ENCODE assay signal across 8 mouse cellular contexts in genomic region chr11:54101701-54102100, GRCm38 (mm10). TPM values are rescaled to one million over a fixed set of nuclear protein-coding genes. Genes with fewer than 3 reads are reported as not detected.
DNase-seq lines count a peak whose midpoint lies in the region; ATAC-seq and TF ChIP-seq lines count a peak whose summit lies in the region.

No protein-coding gene starts in this region.

- H3K9me3 ChIP-seq in kidney, embryonic 16.5 days (ENCODE audit: low read length) = no peaks in the 10 kb centered on the region
- no peaks in the 10 kb centered on the region for H3K9me3 ChIP-seq in intestine, postnatal 0 days (ENCODE audit: control insufficient read depth)
- no peaks in the 10 kb centered on the region for H3K9me3 ChIP-seq in neural tube, embryonic 14.5 days (ENCODE audit: control insufficient read depth, low read length)

- peaks cover 19% of the 10 kb centered on the region for H3K4me1 ChIP-seq in kidney, embryonic 16.5 days (ENCODE audit: insufficient read depth, low read length)
- 0 out of 2 replicates have a peak, but pooled peaks cover 2% of the 10 kb centered on the region for H3K4me1 ChIP-seq in embryonic fibroblast, embryonic 13.5 days (ENCODE audit: control insufficient read depth, insufficient read depth, low read length)
- no peaks in the 10 kb centered on the region; the same call in 1 of the 2 replicates for H3K4me1 ChIP-seq in intestine, postnatal 0 days (replicated peaks; ENCODE audit: control insufficient read depth, insufficient read depth, low read length)
- peaks cover 8% of the 10 kb centered on the region; the same call in 1 of the 2 replicates for H3K4me1 ChIP-seq in neural tube, embryonic 14.5 days (ENCODE audit: control insufficient read depth, insufficient read depth, low read length)

- peak overlapping the region; percentile 87 for H3K4me2 ChIP-seq in kidney, embryonic 16.5 days (replicated peaks; ENCODE audit: low read depth, low read length)
- H3K4me2 ChIP-seq in intestine, postnatal 0 days (replicated peaks; ENCODE audit: low read depth) = peak overlapping the region; percentile 99
- H3K4me2 ChIP-seq in neural tube, embryonic 14.5 days (ENCODE audit: low read depth, low read length) = peak overlapping the region; percentile 97; the same call in 1 of the 2 replicates

- no peak overlapping the region for H3K27ac ChIP-seq in kidney, embryonic 16.5 days (ENCODE audit: low read length)
- no peak overlapping the region for H3K27ac ChIP-seq in embryonic fibroblast, embryonic 13.5 days (ENCODE audit: insufficient read depth, low read length)
- H3K27ac ChIP-seq in intestine, postnatal 0 days (ENCODE audit: low read depth, low read length) = no peak overlapping the region
- H3K27ac ChIP-seq in neural tube, embryonic 14.5 days (ENCODE audit: low read depth, low read length) = no peak overlapping the region

- no peaks in the 10 kb centered on the region for H3K36me3 ChIP-seq in kidney, embryonic 16.5 days (ENCODE audit: insufficient read depth, low read length)
- no peaks in the 10 kb centered on the region for H3K36me3 ChIP-seq in intestine, postnatal 0 days (ENCODE audit: control insufficient read depth, insufficient read depth)
- H3K36me3 ChIP-seq in neural tube, embryonic 14.5 days (ENCODE audit: control insufficient read depth, insufficient read depth, low read length) = no peaks in the 10 kb centered on the region

- WGBS in kidney, embryonic 16.5 days = 67% methylated on average over 9 of the region's 9 CpGs
- WGBS in intestine, postnatal 0 days = 68% methylated on average over 9 of the region's 9 CpGs
- WGBS in neural tube, embryonic 14.5 days = 67% methylated on average over 9 of the region's 9 CpGs

- no peak for TF ChIP-seq POLR2A in embryonic fibroblast, embryonic 13.5 days (IDR thresholded peaks at IDR 0.05; ENCODE audit: low read depth, low read length)

- H3K9ac ChIP-seq in kidney, embryonic 16.5 days (replicated peaks; ENCODE audit: low read length) = peak overlapping the region; percentile 70
- H3K9ac ChIP-seq in intestine, postnatal 0 days (ENCODE audit: low read depth, low read length) = no peak overlapping the region
- H3K9ac ChIP-seq in neural tube, embryonic 14.5 days (replicated peaks; ENCODE audit: low read depth, low read length) = peak overlapping the region; percentile 59; the same call in 1 of the 2 replicates

- ATAC-seq in kidney, embryonic 16.5 days (ENCODE audit: low FRiP score, low TSS enrichment) = no peak; the same call in 1 of the 2 replicates
- ATAC-seq in intestine, postnatal 0 days = no peak
- ATAC-seq in neural tube, embryonic 14.5 days (ENCODE audit: low read depth) = no peak
- ATAC-seq in granulocyte monocyte progenitor cell, adult 5-6 weeks (replicated peaks; ENCODE audit: poor library complexity, severe bottlenecking) = no peak

- peak overlapping the region; percentile 74 for H3K4me3 ChIP-seq in kidney, embryonic 16.5 days (ENCODE audit: low read length)
- peak overlapping the region; percentile 60 for H3K4me3 ChIP-seq in embryonic fibroblast, embryonic 13.5 days (ENCODE audit: insufficient read depth, low read length)
- H3K4me3 ChIP-seq in intestine, postnatal 0 days (ENCODE audit: low read depth, low read length) = peak overlapping the region; percentile 66
- peak overlapping the region; percentile 60 for H3K4me3 ChIP-seq in neural tube, embryonic 14.5 days (ENCODE audit: low read depth, low read length)

- DNase-seq in kidney, postnatal 36 days = no peak
- no peak for DNase-seq in spleen, adult 18-20 months
- DNase-seq in layer of hippocampus, adult 11-12 months (ENCODE audit: low spot score) = no peak

- no peaks in the 10 kb centered on the region for H3K27me3 ChIP-seq in kidney, embryonic 16.5 days (ENCODE audit: insufficient read depth, low read length)
- H3K27me3 ChIP-seq in intestine, postnatal 0 days (replicated peaks; ENCODE audit: control insufficient read depth, insufficient read depth, low read length) = 0 out of 2 replicates have a peak, but pooled peaks cover 3% of the 10 kb centered on the region
- no peaks in the 10 kb centered on the region for H3K27me3 ChIP-seq in neural tube, embryonic 14.5 days (ENCODE audit: control insufficient read depth, insufficient read depth, low read length)

- TF ChIP-seq CTCF in embryonic fibroblast, embryonic 13.5 days (IDR thresholded peaks at IDR 0.05; ENCODE audit: borderline replicate concordance, insufficient read depth, low read length) = no peak
- no peak for TF ChIP-seq CTCF in intestine, postnatal 0 days (IDR thresholded peaks at IDR 0.05; ENCODE audit: low read depth)

RNA-seq across cellular contexts. Expression of gene P4ha2, which starts 1.8 kb away (rescaled TPM):
- 38.1 and 43.0 TPM in 2 replicates for polyA plus RNA-seq in kidney, embryonic 16.5 days (2015; fragmentation: Nextera tagmentation; extraction: Ambion mirVana)
- 76.7 and 86.7 TPM in 2 replicates for polyA plus RNA-seq in embryonic fibroblast, embryonic 13.5 days (2011; ENCODE audit: insufficient read length, low read depth, missing spikeins)
- polyA plus RNA-seq in intestine, postnatal 0 days (2015; fragmentation: Nextera tagmentation; extraction: Ambion mirVana) = 6.9 and 8.3 TPM in 2 replicates
- 10.1 and 12.8 TPM in 2 replicates for polyA plus RNA-seq in neural tube, embryonic 14.5 days (2014; fragmentation: Nextera tagmentation; extraction: Ambion mirVana)
- total RNA-seq in granulocyte monocyte progenitor cell, adult 5-6 weeks (2014; fragmentation: Nextera tagmentation) = not detected in 2 replicates
- not detected in 2 replicates for total RNA-seq in granulocyte monocyte progenitor cell, adult 5-6 weeks (2017)

RNA-seq across cellular contexts. Expression of gene Pdlim4, which starts 32.9 kb away (rescaled TPM):
- 50.3 and 55.0 TPM in 2 replicates for polyA plus RNA-seq in kidney, embryonic 16.5 days (2015; fragmentation: Nextera tagmentation; extraction: Ambion mirVana)
- polyA plus RNA-seq in embryonic fibroblast, embryonic 13.5 days (2011; ENCODE audit: insufficient read length, low read depth, missing spikeins) = 18.3 and 20.0 TPM in 2 replicates
- polyA plus RNA-seq in intestine, postnatal 0 days (2015; fragmentation: Nextera tagmentation; extraction: Ambion mirVana) = 21.0 and 22.6 TPM in 2 replicates
- 26.5 and 33.1 TPM in 2 replicates for polyA plus RNA-seq in neural tube, embryonic 14.5 days (2014; fragmentation: Nextera tagmentation; extraction: Ambion mirVana)
- total RNA-seq in granulocyte monocyte progenitor cell, adult 5-6 weeks (2014; fragmentation: Nextera tagmentation) = 0.70 and 4.5 TPM in 2 replicates
- 0.47 TPM in 1 of 2 replicates, not detected in the other for total RNA-seq in granulocyte monocyte progenitor cell, adult 5-6 weeks (2017)
